In the genomic region with DNA sequence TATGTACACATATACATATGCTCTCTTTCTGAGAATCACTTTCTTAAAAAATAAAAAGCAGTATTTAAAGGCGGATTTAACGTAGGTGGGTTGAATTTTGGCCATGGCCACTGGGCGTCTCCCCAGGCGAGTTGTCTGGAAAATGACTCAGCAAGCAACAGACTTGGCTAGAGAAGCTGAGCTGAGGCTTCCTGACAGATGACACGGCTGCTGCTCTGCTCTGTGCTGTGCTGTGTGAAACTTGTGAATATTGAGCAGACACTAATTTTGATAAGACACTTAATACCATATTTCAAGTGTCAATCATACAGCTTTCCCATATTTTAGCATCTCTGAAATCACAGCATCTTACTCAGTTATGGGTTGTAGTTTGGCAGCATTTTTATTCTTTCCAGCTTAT, we compare ENCODE assay signal across 17 mouse cellular contexts. TPM values are rescaled to one million over a fixed set of nuclear protein-coding genes. Genes with fewer than 3 reads are reported as not detected.
DNase-seq lines count a peak whose midpoint lies in the region; ATAC-seq and TF ChIP-seq lines count a peak whose summit lies in the region.
"Had no signal": no experiment of that assay in that cellular context is flagged by ENCODE, and none has a peak within 500 bp of the region (broad histone marks: within the 10 kb centered on the region; RNA-seq: fewer than 3 reads in every experiment).

No protein-coding gene starts in this region.

- H3K4me3 ChIP-seq in heart, adult 2 months: no peak overlapping the region
- H3K4me3 ChIP-seq in G1E (ENCODE audit: low read depth, low read length): no peak overlapping the region
- H3K4me3 ChIP-seq: neural tube, embryonic 12.5 days had no signal

- POLR2A ChIA-PET in Patski (lab: Charles Lee): no interaction called here

- TF ChIP-seq POLR2A in heart, adult 2 months (IDR thresholded peaks at IDR 0.05; ENCODE audit: insufficient read depth, low read depth, low read length): no peak

- H3K79me2 ChIP-seq in heart, adult 2 months (replicated peaks; ENCODE audit: control insufficient read depth, insufficient read depth, low read length): no peaks in the 10 kb centered on the region

- H3K9me3 ChIP-seq in G1E (replicated peaks): no peaks in the 10 kb centered on the region
- H3K9me3 ChIP-seq: neural tube, embryonic 12.5 days had no signal

- no peak for TF ChIP-seq EP300 in heart, adult 2 months (IDR thresholded peaks at IDR 0.05; ENCODE audit: insufficient read depth, low read depth, low read length)

- in situ Hi-C loops in Patski (cut with MboI; ENCODE audit: low pct_unique_long_range_greater_than_20kb): no loop called here

- DNase-seq in heart, adult 2 months: peak; percentile 32 to 42
- no peak for DNase-seq in heart, postnatal 4 days
- DNase-seq in G1E (ENCODE audit: low spot score): peak; percentile 26
- DNase-seq in Patski (ENCODE audit: low read depth, low spot score): no peak
- DNase-seq in gastrocnemius, postnatal 36 days: peak; percentile 33 to 37
- no peak for DNase-seq in testis, postnatal 10 days (ENCODE audit: low spot score)
- no peak for DNase-seq in kidney, postnatal 4 days
- DNase-seq: adrenal gland, postnatal 25 days; cerebellum, postnatal 36 days; lung, adult 18-20 months; retina, postnatal 1 day had no signal

- TF ChIP-seq CTCF in heart, adult 2 months (IDR thresholded peaks at IDR 0.05): peak; percentile 18; the same call in 1 of the 2 replicates
- TF ChIP-seq CTCF in G1E (IDR thresholded peaks at IDR 0.05; ENCODE audit: low read depth, low read length) (no peak), Patski (IDR thresholded peaks at IDR 0.05) (peak; percentile 48)

- intact Hi-C loops in heart, adult 2 months (cut with DNase I): no loop called here
- intact Hi-C loops in gastrocnemius, postnatal 36 days (cut with DNase I): no loop called here

- peak; percentile 45; the same call in 1 of the 2 replicates for ATAC-seq in G1E (ENCODE audit: extremely low read depth, insufficient number of reproducible peaks, low FRiP score, poor library complexity, severe bottlenecking)
- peak; percentile 37 for ATAC-seq in Patski
- ATAC-seq: intestine, postnatal 0 days had no signal

- peaks cover 10% of the 10 kb centered on the region for H3K4me1 ChIP-seq in heart, adult 2 months (ENCODE audit: control insufficient read depth, insufficient read depth, low read length)
- peaks cover 10% of the 10 kb centered on the region for H3K4me1 ChIP-seq in G1E (ENCODE audit: insufficient read depth, low read depth, low read length)
- H3K4me1 ChIP-seq: neural tube, embryonic 12.5 days had no signal

- no peak overlapping the region; the same call in 1 of the 2 replicates for H3K27ac ChIP-seq in heart, adult 2 months
- H3K27ac ChIP-seq: neural tube, embryonic 12.5 days had no signal

- 33% methylated on average over 5 of the region's 5 CpGs for WGBS in heart, adult 2 months

- H3K27me3 ChIP-seq in heart, adult 2 months (ENCODE audit: control insufficient read depth, insufficient read depth, low read length): no peaks in the 10 kb centered on the region
- no peaks in the 10 kb centered on the region for H3K27me3 ChIP-seq in G1E (ENCODE audit: insufficient read depth, low read length)
- H3K27me3 ChIP-seq in Patski: no peaks in the 10 kb centered on the region
- H3K27me3 ChIP-seq: neural tube, embryonic 12.5 days had no signal

- peaks cover 5% of the 10 kb centered on the region; the same call in 1 of the 2 replicates for H3K36me3 ChIP-seq in heart, adult 2 months (ENCODE audit: control insufficient read depth, insufficient read depth, low read length)
- H3K36me3 ChIP-seq in G1E (replicated peaks): peaks cover 71% of the 10 kb centered on the region

- CTCF ChIA-PET in Patski (lab: Charles Lee): interaction anchor here (1.5 kb wide), 1 partner anchor 39 kb away, joined by 5 read pairs; no protein-coding TSS in a partner anchor

- H3K9ac ChIP-seq in heart, adult 2 months (ENCODE audit: low read depth, low read length): no peak overlapping the region
- H3K9ac ChIP-seq: neural tube, embryonic 12.5 days had no signal

RNA-seq across cellular contexts. Expression of gene Slc12a3, which starts 38.4 kb away (rescaled TPM):
- total RNA-seq in heart, adult 2 months (2021): under 1 TPM; 0.16 to 0.39 TPM
- 0.20 and 0.39 TPM in 2 replicates for polyA plus RNA-seq in heart, adult 2 months (2012; rRNA removed)
- total RNA-seq in heart, postnatal 4 days (2021): under 1 TPM in 1 of 2 experiments, not detected in 1; 0.11 TPM
- not detected in 2 replicates for total RNA-seq in G1E (2014; fragmentation: Nextera tagmentation)
- total RNA-seq in G1E (2017): 0.17 and 0.44 TPM in 2 replicates
- not detected in 2 replicates for polyA plus RNA-seq in G1E (2012)
- polyA plus RNA-seq in Patski (2021): 0.23 TPM
- total RNA-seq in gastrocnemius, postnatal 36 days (2021): not detected
- polyA plus RNA-seq: heart, embryonic 16.5 days; limb, embryonic 11.5 days; midbrain, embryonic 11.5 days; stomach, embryonic 14.5 days had no signal

Comparison
In these comparisons a context has a peak if more than half of its experiments do, and no peak if none do; other contexts are left out.
1. DNase-seq: peak in heart, adult 2 months (2 of 2), G1E (single experiment) and gastrocnemius, postnatal 36 days (2 of 2); none in heart, postnatal 4 days (single experiment), Patski (single experiment), testis, postnatal 10 days (single experiment) and kidney, postnatal 4 days (0 of 2).